Mouse (Mus musculus): ENCODE results near the gene Lactbl1. TPM values are rescaled to one million over a fixed set of nuclear protein-coding genes. Genes with fewer than 3 reads are reported as not detected.

Gene Lactbl1
- polyA plus RNA-seq, 1 experiment from 2014 or later = not detected

DNA sequence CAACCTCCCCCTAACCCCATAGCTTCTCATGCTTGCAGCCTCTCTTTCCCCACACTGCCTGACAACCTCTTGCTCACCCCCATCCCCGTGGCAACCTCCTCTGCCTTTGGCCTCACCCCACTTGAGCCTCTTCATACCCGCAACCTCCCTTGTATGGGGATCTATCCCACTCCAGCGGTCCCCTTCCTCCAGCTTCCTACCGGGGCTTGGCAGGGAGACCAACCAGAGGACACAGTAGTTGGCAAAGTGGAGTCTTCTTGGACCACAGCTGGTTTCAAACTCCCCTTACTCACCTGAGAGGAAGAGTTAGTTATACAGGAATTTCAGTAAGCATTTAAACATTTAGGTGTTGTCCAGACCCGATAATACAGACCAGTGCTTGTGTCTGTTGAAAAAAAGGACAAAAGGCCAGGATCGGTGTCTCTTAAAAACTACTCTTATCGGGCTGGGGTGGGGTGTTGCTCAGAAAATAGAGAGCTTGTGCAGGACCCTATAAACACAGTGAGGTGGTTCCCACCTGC is 15.9 kb downstream of the Lactbl1 start:
- no peaks in the 10 kb centered on the region for H3K9me3 ChIP-seq (ENCODE audit: control insufficient read depth, low read length)
- peaks cover 31% of the 10 kb centered on the region for H3K27me3 ChIP-seq (replicated peaks; ENCODE audit: control insufficient read depth, insufficient read depth, low read length)
- no peak overlapping the region for H3K4me3 ChIP-seq (ENCODE audit: low read depth, low read length)
- H3K4me2 ChIP-seq = peak overlapping the region; percentile 11; the same call in 1 of the 2 replicates
- WGBS = 39% methylated on average over 7 of the region's 7 CpGs
- no peak for ATAC-seq (replicated peaks; ENCODE audit: low FRiP score)
- H3K27ac ChIP-seq (ENCODE audit: low read depth, low read length) = no peak overlapping the region
- H3K4me1 ChIP-seq (replicated peaks; ENCODE audit: control insufficient read depth, insufficient read depth, low read length) = peaks cover 8% of the 10 kb centered on the region
- DNase-seq (ENCODE audit: low spot score) = no peak
- H3K36me3 ChIP-seq (ENCODE audit: control insufficient read depth, insufficient read depth, low read length) = no peaks in the 10 kb centered on the region
- no peak overlapping the region for H3K9ac ChIP-seq (ENCODE audit: low read depth, low read length)

DNA sequence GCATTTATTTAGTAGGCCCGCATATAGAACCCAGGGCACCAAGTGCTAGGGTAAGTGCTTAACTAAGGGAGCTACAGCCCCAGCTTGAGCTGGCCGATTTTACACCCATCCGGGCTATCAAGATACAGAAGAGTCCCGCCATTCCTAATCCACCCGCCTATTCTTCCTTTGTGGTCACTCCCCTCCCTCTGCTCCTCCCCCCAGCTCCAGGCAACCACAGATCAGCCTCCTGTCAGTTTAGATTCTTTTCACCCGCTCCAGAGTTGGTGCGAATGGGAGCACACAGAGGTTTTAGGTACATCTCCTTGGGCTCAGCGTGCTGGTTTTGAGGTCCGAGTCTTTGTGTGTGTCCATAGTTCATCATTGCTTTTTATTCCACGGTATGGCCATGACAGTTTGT is 16.5 kb downstream of the Lactbl1 start:
- Histone ChIP-seq H3K4me3 (ENCODE audit: low read depth, low read length) (no peak overlapping the region), H3K4me2 (peak overlapping the region; percentile 11; the same call in 1 of the 2 replicates), H3K9me3 (ENCODE audit: control insufficient read depth, low read length) (no peaks in the 10 kb centered on the region), H3K27me3 (replicated peaks; ENCODE audit: control insufficient read depth, insufficient read depth, low read length) (peaks cover 31% of the 10 kb centered on the region), H3K9ac (ENCODE audit: low read depth, low read length) (no peak overlapping the region), H3K36me3 (ENCODE audit: control insufficient read depth, insufficient read depth, low read length) (no peaks in the 10 kb centered on the region), H3K27ac (ENCODE audit: low read depth, low read length) (no peak overlapping the region), H3K4me1 (replicated peaks; ENCODE audit: control insufficient read depth, insufficient read depth, low read length) (peaks cover 8% of the 10 kb centered on the region)
- WGBS = 10% methylated on average over 10 of the region's 10 CpGs
- no peak for ATAC-seq (replicated peaks; ENCODE audit: low FRiP score)
- DNase-seq (ENCODE audit: low spot score) = peak; percentile 46

DNA sequence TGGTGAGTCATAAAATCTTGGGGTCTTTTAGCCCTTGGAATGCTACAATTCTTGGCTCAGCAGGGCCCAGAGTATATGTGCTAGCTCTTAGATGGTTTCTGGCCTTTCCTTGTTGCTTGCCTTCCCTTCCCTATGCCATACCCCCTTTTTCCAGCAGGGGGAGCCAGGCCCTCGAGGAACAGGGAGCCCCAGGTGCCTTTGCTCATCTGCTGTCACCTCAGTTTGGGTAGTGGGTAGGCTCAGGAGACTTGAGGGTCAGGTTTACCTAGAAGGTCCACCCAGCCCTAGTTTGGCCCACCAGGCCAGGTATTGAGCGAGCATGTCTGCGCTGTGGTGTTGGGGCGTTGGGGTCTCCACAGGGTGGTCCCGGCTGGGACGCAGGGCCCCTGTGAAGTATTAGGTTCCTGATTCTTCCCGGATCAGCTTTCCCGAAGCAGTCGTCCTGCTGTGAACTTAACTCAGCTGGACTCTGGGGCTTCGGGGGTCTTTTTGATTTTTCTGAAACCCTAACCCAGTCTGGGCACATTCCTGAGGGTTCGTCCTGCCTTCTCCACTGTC is 26.6 kb downstream of the Lactbl1 start:
- Histone ChIP-seq H3K4me1 (replicated peaks; ENCODE audit: control insufficient read depth, insufficient read depth, low read length) (peaks cover 23% of the 10 kb centered on the region), H3K9ac (ENCODE audit: low read depth, low read length) (no peak overlapping the region), H3K9me3 (ENCODE audit: control insufficient read depth, low read length) (no peaks in the 10 kb centered on the region), H3K4me3 (ENCODE audit: low read depth, low read length) (no peak overlapping the region), H3K36me3 (ENCODE audit: control insufficient read depth, insufficient read depth, low read length) (no peaks in the 10 kb centered on the region), H3K27me3 (replicated peaks; ENCODE audit: control insufficient read depth, insufficient read depth, low read length) (no peaks in the 10 kb centered on the region), H3K27ac (ENCODE audit: low read depth, low read length) (no peak overlapping the region), H3K4me2 (peak overlapping the region; percentile 56)
- 16% methylated on average over 11 of the region's 11 CpGs for WGBS
- ATAC-seq (replicated peaks; ENCODE audit: low FRiP score) (0 out of 2 replicates have a peak, but pooled peaks have one; percentile 15), DNase-seq (ENCODE audit: low spot score) (peak; percentile 89)

DNA sequence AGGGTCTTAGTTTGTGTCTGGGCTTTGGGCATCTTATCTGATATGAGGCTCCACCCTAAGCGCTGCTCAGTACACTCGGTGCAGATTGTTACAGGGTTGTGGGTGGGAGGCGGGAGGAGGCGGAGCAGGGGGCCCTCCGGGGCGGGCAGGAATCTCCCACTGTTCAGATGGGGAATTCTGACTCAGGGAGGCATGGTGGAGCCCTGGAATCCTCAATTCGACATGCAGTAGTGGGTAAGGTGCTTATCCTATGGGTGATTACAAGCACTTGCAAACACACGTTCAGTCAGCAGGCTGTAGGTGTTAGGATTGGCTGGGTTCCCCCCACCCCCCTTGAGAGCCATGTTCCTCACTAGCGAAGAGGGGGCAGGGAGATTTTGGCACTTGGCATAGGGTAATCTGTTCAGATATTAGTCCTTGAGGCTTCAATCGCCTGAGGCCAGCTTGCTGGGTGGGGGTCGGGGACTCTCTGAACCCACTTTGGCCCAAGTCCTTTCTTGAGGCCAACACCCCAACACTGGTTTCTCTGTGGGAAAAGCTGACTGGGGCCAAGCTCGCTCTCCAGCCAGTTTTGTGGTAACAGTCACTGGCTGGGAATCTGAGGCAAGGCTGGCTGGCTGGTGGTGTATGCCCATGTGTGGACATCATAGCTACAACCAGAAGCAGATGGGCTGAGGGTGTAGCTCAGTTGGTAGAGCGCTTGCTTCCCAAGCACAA is 27.2 kb downstream of the Lactbl1 start:
- no peak for DNase-seq (ENCODE audit: low spot score)
- H3K27me3 ChIP-seq (replicated peaks; ENCODE audit: control insufficient read depth, insufficient read depth, low read length) = no peaks in the 10 kb centered on the region
- no peaks in the 10 kb centered on the region for H3K36me3 ChIP-seq (ENCODE audit: control insufficient read depth, insufficient read depth, low read length)
- H3K4me1 ChIP-seq (replicated peaks; ENCODE audit: control insufficient read depth, insufficient read depth, low read length) = peaks cover 23% of the 10 kb centered on the region
- ATAC-seq (replicated peaks; ENCODE audit: low FRiP score) = peak; percentile 38; the same call in 1 of the 2 replicates
- no peaks in the 10 kb centered on the region for H3K9me3 ChIP-seq (ENCODE audit: control insufficient read depth, low read length)
- no peak overlapping the region for H3K9ac ChIP-seq (ENCODE audit: low read depth, low read length)
- WGBS = 35% methylated on average over 13 of the region's 13 CpGs
- peak overlapping the region; percentile 56 for H3K4me2 ChIP-seq
- no peak overlapping the region for H3K27ac ChIP-seq (ENCODE audit: low read depth, low read length)
- H3K4me3 ChIP-seq (ENCODE audit: low read depth, low read length) = no peak overlapping the region

DNA sequence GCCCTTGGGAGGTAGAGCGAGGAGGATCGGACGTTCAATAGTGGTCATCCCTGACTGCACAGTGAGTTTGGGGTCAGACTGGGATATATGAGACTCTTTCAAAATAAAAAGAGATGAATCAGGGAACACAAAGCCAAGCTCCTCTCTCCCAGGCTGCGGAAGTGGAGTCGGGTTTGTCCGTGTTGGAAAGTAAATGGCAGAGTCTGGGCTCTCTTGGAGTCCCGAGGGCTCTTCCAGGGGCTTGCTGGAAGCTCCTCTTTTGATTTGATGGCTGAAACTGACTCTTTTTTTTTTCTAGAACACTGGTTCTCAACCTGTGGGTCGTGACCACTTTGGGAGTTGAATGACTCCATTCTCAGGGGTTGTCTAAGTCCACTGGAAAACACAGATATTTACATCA is 27.8 kb downstream of the Lactbl1 start:
- Histone ChIP-seq H3K36me3 (ENCODE audit: control insufficient read depth, insufficient read depth, low read length) (no peaks in the 10 kb centered on the region), H3K9me3 (ENCODE audit: control insufficient read depth, low read length) (no peaks in the 10 kb centered on the region), H3K4me1 (replicated peaks; ENCODE audit: control insufficient read depth, insufficient read depth, low read length) (peaks cover 23% of the 10 kb centered on the region), H3K4me3 (ENCODE audit: low read depth, low read length) (no peak overlapping the region), H3K4me2 (no peak overlapping the region), H3K27ac (ENCODE audit: low read depth, low read length) (no peak overlapping the region), H3K9ac (ENCODE audit: low read depth, low read length) (no peak overlapping the region), H3K27me3 (replicated peaks; ENCODE audit: control insufficient read depth, insufficient read depth, low read length) (no peaks in the 10 kb centered on the region)
- 91% methylated on average over 8 of the region's 8 CpGs for WGBS
- DNase-seq (ENCODE audit: low spot score) (no peak), ATAC-seq (replicated peaks; ENCODE audit: low FRiP score) (no peak)

DNA sequence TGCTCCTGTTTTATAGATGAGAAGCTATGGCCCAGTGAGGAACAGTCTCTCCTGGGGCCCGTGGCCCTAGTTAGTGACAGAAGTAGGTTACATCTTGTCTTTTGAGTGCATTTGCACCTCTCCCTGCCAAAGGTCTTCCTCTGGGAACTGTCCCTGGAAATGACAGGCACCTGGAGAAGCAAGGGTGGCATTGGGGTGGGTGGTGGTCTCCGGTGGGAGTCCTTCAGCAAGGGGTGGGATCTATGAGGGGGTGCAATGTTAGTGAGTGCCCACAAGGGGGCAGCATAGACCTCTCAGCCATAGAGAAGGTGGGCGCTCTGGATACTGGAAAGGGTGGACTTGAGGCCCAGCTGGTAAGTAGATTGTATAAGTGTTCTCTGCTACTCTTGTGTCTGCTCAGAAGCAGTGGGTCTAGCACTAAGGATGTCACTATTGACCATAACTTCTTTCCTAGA is 29.0 kb downstream of the Lactbl1 start:
- Histone ChIP-seq H3K4me2 (no peak overlapping the region), H3K27me3 (replicated peaks; ENCODE audit: control insufficient read depth, insufficient read depth, low read length) (no peaks in the 10 kb centered on the region), H3K27ac (ENCODE audit: low read depth, low read length) (no peak overlapping the region), H3K9me3 (ENCODE audit: control insufficient read depth, low read length) (no peaks in the 10 kb centered on the region), H3K4me1 (replicated peaks; ENCODE audit: control insufficient read depth, insufficient read depth, low read length) (peaks cover 23% of the 10 kb centered on the region), H3K9ac (ENCODE audit: low read depth, low read length) (no peak overlapping the region), H3K4me3 (ENCODE audit: low read depth, low read length) (no peak overlapping the region), H3K36me3 (ENCODE audit: control insufficient read depth, insufficient read depth, low read length) (no peaks in the 10 kb centered on the region)
- ATAC-seq (replicated peaks; ENCODE audit: low FRiP score) (no peak), DNase-seq (ENCODE audit: low spot score) (no peak)
- WGBS = 57% methylated on average over 3 of the region's 3 CpGs

- no peaks in the 10 kb centered on the region for H3K27me3 ChIP-seq (replicated peaks; ENCODE audit: control insufficient read depth, insufficient read depth, low read length)
- WGBS = 70% methylated on average over 13 of the region's 13 CpGs
- no peaks in the 10 kb centered on the region for H3K36me3 ChIP-seq (ENCODE audit: control insufficient read depth, insufficient read depth, low read length)
- peak overlapping the region; percentile 77 for H3K27ac ChIP-seq (ENCODE audit: low read depth, low read length)
- H3K4me3 ChIP-seq (ENCODE audit: low read depth, low read length) = no peak overlapping the region
- peaks cover 23% of the 10 kb centered on the region for H3K4me1 ChIP-seq (replicated peaks; ENCODE audit: control insufficient read depth, insufficient read depth, low read length)
- H3K9ac ChIP-seq (ENCODE audit: low read depth, low read length) = no peak overlapping the region; the same call in 1 of the 2 replicates
- ATAC-seq (replicated peaks; ENCODE audit: low FRiP score) (no peak), DNase-seq (ENCODE audit: low spot score) (no peak)
- H3K4me2 ChIP-seq = no peak overlapping the region
- no peaks in the 10 kb centered on the region for H3K9me3 ChIP-seq (ENCODE audit: control insufficient read depth, low read length)
Measured at GRCm38 (mm10) chr4:136651882-136652527, 29.6 kb downstream of the Lactbl1 start.

DNA sequence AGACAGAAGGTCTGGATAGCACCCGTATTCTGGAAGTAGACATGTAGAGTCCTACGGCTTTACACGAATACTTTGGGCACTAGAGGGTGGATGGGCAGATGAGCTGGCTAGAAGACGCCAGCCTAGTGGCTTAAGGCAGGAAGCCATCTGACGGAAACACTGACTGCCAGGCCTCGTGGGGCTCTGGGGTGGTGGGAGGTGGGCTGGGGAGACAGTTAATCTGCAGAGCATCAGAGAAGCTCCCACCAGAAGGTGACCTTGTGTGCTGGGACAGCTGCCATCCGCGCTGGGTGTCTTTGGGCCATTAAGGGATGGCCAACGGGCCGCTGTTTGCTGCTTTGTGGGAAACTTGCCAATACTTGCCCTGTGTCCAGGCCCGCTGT is 30.1 kb downstream of the Lactbl1 start:
- DNase-seq (ENCODE audit: low spot score) = no peak
- Histone ChIP-seq H3K4me3 (ENCODE audit: low read depth, low read length) (no peak overlapping the region), H3K4me1 (replicated peaks; ENCODE audit: control insufficient read depth, insufficient read depth, low read length) (peaks cover 25% of the 10 kb centered on the region), H3K27me3 (replicated peaks; ENCODE audit: control insufficient read depth, insufficient read depth, low read length) (no peaks in the 10 kb centered on the region), H3K4me2 (0 out of 2 replicates have a peak overlapping the region, but pooled peaks have one; percentile 1), H3K27ac (ENCODE audit: low read depth, low read length) (peak overlapping the region; percentile 77), H3K9me3 (ENCODE audit: control insufficient read depth, low read length) (no peaks in the 10 kb centered on the region), H3K9ac (ENCODE audit: low read depth, low read length) (no peak overlapping the region; the same call in 1 of the 2 replicates), H3K36me3 (ENCODE audit: control insufficient read depth, insufficient read depth, low read length) (no peaks in the 10 kb centered on the region)
- 46% methylated on average over 11 of the region's 11 CpGs for WGBS
- no peak for ATAC-seq (replicated peaks; ENCODE audit: low FRiP score)
